16 mouse cellular contexts compared by ENCODE assay signal in genomic region chr4:140138846-140139245, GRCm38 (mm10).
"Had no signal": no experiment of that assay in that cellular context is flagged by ENCODE, and none has a peak within 500 bp of the region (broad histone marks: within the 10 kb centered on the region; RNA-seq: fewer than 3 reads in every experiment).

No protein-coding gene starts in this region.

- H3K9me3 ChIP-seq: neural tube, embryonic 13.5 days; stomach, embryonic 15.5 days had no signal

- H3K9ac ChIP-seq: liver, embryonic 12.5 days; lung, embryonic 14.5 days; neural tube, embryonic 13.5 days; stomach, embryonic 15.5 days had no signal

- H3K27ac ChIP-seq: kidney, postnatal 0 days; layer of hippocampus, adult 2 months; liver, embryonic 12.5 days; neural tube, embryonic 13.5 days; stomach, embryonic 15.5 days had no signal

- H3K36me3 ChIP-seq: liver, embryonic 12.5 days; neural tube, embryonic 13.5 days; stomach, embryonic 15.5 days had no signal

- H3K27me3 ChIP-seq: neural tube, embryonic 13.5 days; stomach, embryonic 15.5 days had no signal

- H3K4me1 ChIP-seq: liver, embryonic 12.5 days; stomach, embryonic 15.5 days had no signal

- ATAC-seq: liver, embryonic 12.5 days; midbrain, embryonic 16.5 days had no signal

- H3K4me3 ChIP-seq: layer of hippocampus, adult 2 months; liver, embryonic 12.5 days; neural tube, embryonic 13.5 days; stomach, embryonic 15.5 days had no signal

- DNase-seq: kidney, adult 11 months; kidney, adult 9 months; kidney, postnatal 4 days; left cerebral cortex, postnatal 4 days; lung, embryonic 14.5 days; lung, postnatal 10 days; lung, postnatal 4 days; right cerebral cortex, postnatal 14 days; thymus, adult 2 months; thymus, postnatal 25 days had no signal

- H3K4me2 ChIP-seq: liver, embryonic 12.5 days; lung, embryonic 14.5 days; neural tube, embryonic 13.5 days; stomach, embryonic 15.5 days had no signal
